Mouse (Mus musculus) heart, adult 2 months (tissue): Measurements from ENCODE around the gene Ugt1a7c.
"Not testable (repeated sequence)": the region's sequence is repeated elsewhere in the genome, so short reads cannot be mapped to it uniquely, and the experiment has no call there.

Source experiments
- CTCF ChIP-seq: fragments of 200-600 bp; IDR thresholded peaks from 2 replicates; pipeline ENCODE4 v1.8.1; 2022; ENCODE audit warnings: antibody characterized with exemption, mild to moderate bottlenecking, moderate library complexity
- EP300 ChIP-seq: fragments of 200-500 bp; IDR thresholded peaks from 2 replicates; pipeline ENCODE4 v1.6.1; 2011; ENCODE audit warnings: low read depth, low read length, control low read depth; ENCODE audit not compliant: insufficient read depth
- POLR2A ChIP-seq: fragments of 200-500 bp; IDR thresholded peaks from 2 replicates; pipeline ENCODE4 v1.6.1; 2011; ENCODE audit warnings: mild to moderate bottlenecking, low read depth, low read length, control low read depth; ENCODE audit not compliant: insufficient read depth

- TF ChIP-seq POLR2A, CTCF, EP300: not testable (repeated sequence)
Measured at GRCm38 (mm10) chr1:88112769-88113168, 17.9 kb downstream of the Ugt1a7c start.
